Mouse (Mus musculus) subcutaneous adipose tissue, adult 2 months (tissue): ENCODE results near the gene Washc2. TPM values are rescaled to one million over a fixed set of nuclear protein-coding genes. Genes with fewer than 3 reads are reported as not detected.

Experiments used
- polyA plus RNA-seq: library from polyadenylated mRNA; depleted of rRNA; stranded (reverse); fragments of >200 nt; gene quantifications from 2 replicates; pipeline ENCODE4 v1.2.3, GENCODE M21; 2012; ENCODE audit warnings: low replicate concordance; rRNA removed

Washc2 gene
- polyA plus RNA-seq, result 65.9 and 74.6 TPM in 2 replicates

DNA sequence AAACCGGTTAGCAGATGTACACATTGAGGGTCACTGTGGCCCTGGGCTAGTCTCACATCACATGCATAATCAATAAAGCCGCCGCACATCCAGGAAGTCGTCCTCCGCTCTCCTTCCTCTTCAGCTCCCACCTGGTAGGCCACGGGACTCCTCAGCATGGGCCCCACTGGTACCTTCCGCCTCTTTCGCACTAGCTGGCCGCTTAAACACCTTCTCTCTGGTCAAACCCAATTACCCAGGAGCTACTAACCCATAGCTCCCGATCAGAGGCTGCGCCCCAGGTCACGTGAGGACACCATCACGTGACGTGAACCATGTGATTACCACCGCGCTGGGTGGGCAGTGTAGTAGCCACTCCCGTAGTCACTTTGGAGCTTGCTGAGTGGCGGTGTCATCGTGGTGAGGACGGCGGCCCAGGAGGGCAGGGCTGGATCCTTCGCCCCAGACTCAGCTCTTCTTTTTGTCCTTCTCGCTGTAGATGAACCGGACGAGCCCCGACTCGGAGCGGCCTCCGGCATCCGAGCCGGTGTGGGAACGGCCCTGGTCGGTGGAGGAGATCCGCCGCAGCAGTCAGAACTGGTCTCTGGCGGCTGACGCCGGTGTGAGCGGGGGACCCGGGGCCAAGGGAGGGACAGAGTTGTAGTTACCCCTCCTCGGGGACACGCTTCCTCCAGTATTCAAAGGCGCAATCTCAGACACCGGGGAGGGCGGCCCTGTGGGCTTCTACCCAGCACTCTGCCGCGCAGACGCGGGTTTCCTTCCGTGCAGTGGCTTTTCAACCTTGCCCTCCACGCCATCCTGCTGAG is at the start of gene Washc2:
Gene Washc2, plus strand, starts transcription at position 310 of the 806 bp plus-strand sequence.

DNA sequence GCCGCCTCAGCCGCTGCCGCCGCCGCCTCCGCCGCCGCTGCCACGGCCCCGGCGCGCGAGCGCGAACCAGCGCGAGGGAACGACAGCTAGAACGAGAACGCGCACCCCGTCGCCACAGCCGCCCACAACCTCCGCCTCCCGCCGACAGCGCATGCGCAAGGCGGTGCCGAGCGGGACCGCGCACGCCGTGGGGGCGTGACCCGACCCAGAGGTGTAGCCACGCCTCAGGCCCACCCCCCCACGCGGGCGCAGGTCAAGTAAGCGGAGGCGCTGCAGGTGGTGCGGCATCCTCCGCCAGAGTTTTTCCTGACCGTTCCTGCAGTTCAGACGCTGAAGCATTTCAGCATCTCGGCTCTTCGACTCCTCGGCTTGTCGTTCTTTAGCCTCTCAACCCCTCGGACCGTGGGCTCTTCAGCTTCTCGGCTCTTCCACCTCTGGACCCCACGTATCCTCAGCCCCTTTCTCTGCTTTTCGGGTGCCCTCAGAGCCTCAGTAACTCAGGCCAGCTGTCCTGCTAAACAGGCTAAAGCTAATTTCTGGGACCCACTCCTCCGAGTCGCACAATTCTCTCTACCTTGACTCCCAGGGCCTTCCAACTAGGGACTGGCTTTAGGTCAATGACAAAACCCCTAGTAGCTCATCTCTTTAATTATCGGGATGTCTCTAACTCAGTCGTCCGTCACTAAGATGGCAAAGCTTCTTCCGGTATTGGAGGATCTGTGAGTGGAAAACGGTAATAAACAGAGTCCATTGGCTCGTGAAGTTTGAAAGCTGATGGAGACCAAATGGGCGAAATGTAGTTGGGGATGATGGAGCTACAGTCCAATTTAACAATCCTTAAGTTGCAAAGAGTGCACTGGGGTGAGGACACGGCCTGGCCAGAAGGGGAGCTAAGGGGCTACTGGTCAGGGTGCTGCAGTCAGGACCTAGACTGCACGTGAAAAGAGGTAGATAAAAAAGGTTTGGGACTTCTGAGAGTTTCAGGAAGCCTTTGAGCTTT is 14.1 kb upstream of the Washc2 start, which contains the start of gene Tmcc1:
Gene Tmcc1, minus strand, starts transcription at position 93 of the 1,000 bp plus-strand sequence.

DNA sequence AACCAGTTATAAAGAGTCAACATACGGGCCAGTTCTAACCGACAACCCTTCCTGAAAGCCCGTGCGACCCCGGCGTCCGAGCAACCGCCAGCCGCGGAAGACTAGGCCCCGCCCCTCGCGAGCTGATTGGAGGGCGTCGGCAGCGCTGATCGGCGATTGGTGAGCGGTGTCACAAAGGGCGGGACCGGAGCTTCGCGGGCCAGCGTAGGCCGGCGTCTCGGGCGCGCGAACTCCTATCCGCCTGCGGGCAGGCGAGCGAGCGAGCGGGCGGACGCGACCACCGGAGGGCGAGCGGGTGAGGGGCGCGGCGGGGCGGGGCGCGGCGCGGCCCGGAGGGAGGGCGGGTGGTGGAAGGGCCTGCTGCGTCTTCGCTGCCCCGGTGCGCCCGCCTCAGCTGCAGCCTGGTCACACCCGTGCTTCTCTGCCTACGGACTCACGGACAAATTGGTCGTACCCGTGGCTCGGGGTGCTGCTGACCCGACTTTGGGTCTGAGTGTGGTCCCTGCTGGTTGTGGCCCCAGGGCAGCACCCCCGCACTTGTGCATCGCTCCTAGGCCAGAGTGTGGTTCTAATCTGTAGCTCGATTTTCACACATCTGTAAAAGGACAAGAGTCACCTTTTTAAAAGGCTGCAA is 56.3 kb downstream of the Washc2 start, which contains the start of gene Zfand4:
Gene Zfand4, plus strand, starts transcription at position 205 of the 634 bp plus-strand sequence.

Other genes with a start within 250 kb of the Washc2 start
- gene Plxnd1, start 213.0 kb upstream of the Washc2 start, polyA plus RNA-seq, result 139 and 158 TPM in 2 replicates
- gene Tmcc1, start 14.6 kb upstream of the Washc2 start, polyA plus RNA-seq, result 15.1 and 17.9 TPM in 2 replicates
- gene Zfand4, start 56.2 kb downstream of the Washc2 start, polyA plus RNA-seq, result 0.27 and 0.96 TPM in 2 replicates
- gene March8, start 130.0 kb downstream of the Washc2 start, polyA plus RNA-seq, result 52.3 and 78.7 TPM in 2 replicates